11 mouse cellular contexts compared by ENCODE assay signal in genomic region chr1:40619093-40619492, GRCm38 (mm10). TPM values are rescaled to one million over a fixed set of nuclear protein-coding genes. Genes with fewer than 3 reads are reported as not detected.
DNase-seq lines count a peak whose midpoint lies in the region; ATAC-seq and TF ChIP-seq lines count a peak whose summit lies in the region.
"Had no signal": no experiment of that assay in that cellular context is flagged by ENCODE, and none has a peak within 500 bp of the region (broad histone marks: within the 10 kb centered on the region; RNA-seq: fewer than 3 reads in every experiment).

No protein-coding gene starts in this region.

- TF ChIP-seq CTCF in bone marrow, adult 2 months (IDR thresholded peaks at IDR 0.05; ENCODE audit: control insufficient read depth, insufficient read depth, low read length) = peak; percentile 23; the same call in 1 of the 2 replicates

- no peak overlapping the region for H3K4me3 ChIP-seq in midbrain, embryonic 14.5 days (replicated peaks; ENCODE audit: low read depth, low read length)
- no peak overlapping the region for H3K4me3 ChIP-seq in midbrain, embryonic 16.5 days (ENCODE audit: low read depth, low read length)
- H3K4me3 ChIP-seq in bone marrow, adult 2 months (replicated peaks; ENCODE audit: control insufficient read depth, low read depth, low read length) = no peak overlapping the region
- H3K4me3 ChIP-seq in limb, embryonic 10.5 days = no peak overlapping the region

- H3K4me2 ChIP-seq in midbrain, embryonic 14.5 days (ENCODE audit: low read length) = no peak overlapping the region
- H3K4me2 ChIP-seq in midbrain, embryonic 16.5 days (ENCODE audit: low read length) = no peak overlapping the region

- no peak overlapping the region for H3K9ac ChIP-seq in midbrain, embryonic 14.5 days (replicated peaks; ENCODE audit: low read length)
- no peak overlapping the region for H3K9ac ChIP-seq in midbrain, embryonic 16.5 days (ENCODE audit: low read depth, low read length)

- no peak for TF ChIP-seq POLR2A in bone marrow, adult 2 months (IDR thresholded peaks at IDR 0.05; ENCODE audit: borderline replicate concordance, control insufficient read depth, low read depth, low read length)

- peak; percentile 4 to 31 for DNase-seq in heart, adult 18-20 months
- DNase-seq in heart, adult 8-10 months (ENCODE audit: low spot score) = no peak
- DNase-seq in midbrain, embryonic 14.5 days = peak; percentile 25
- peak; percentile 36 to 44 for DNase-seq in kidney, postnatal 4 days
- DNase-seq in limb, embryonic 10.5 days (ENCODE audit: low spot score) = no peak
- no peak for DNase-seq in left cerebral cortex, postnatal 25 days (ENCODE audit: low spot score in 2 of 2)
- DNase-seq: adrenal gland, postnatal 36 days; gastrocnemius, postnatal 36 days had no signal

- WGBS in midbrain, embryonic 14.5 days = 77% methylated on average over 5 of the region's 5 CpGs
- WGBS in midbrain, embryonic 16.5 days = 72% methylated on average over 5 of the region's 5 CpGs
- WGBS in bone marrow, adult 2 months = 56% methylated on average over 5 of the region's 5 CpGs
- 85% methylated on average over 5 of the region's 5 CpGs for WGBS in limb, embryonic 10.5 days

- H3K27ac ChIP-seq in midbrain, embryonic 14.5 days (replicated peaks; ENCODE audit: low read depth, low read length) = no peak overlapping the region
- H3K27ac ChIP-seq in midbrain, embryonic 16.5 days (ENCODE audit: low read length) = no peak overlapping the region
- no peak overlapping the region for H3K27ac ChIP-seq in bone marrow, adult 2 months (ENCODE audit: control insufficient read depth, insufficient read depth, low read depth, low read length, poor library complexity)
- no peak overlapping the region for H3K27ac ChIP-seq in limb, embryonic 10.5 days

- no peaks in the 10 kb centered on the region for H3K36me3 ChIP-seq in midbrain, embryonic 14.5 days (ENCODE audit: control insufficient read depth, insufficient read depth, low read length)
- no peaks in the 10 kb centered on the region for H3K36me3 ChIP-seq in midbrain, embryonic 16.5 days (ENCODE audit: control insufficient read depth, insufficient read depth, low read length)
- H3K36me3 ChIP-seq in limb, embryonic 10.5 days = no peaks in the 10 kb centered on the region

- no peak for ATAC-seq in midbrain, embryonic 14.5 days (ENCODE audit: low FRiP score, low TSS enrichment)
- no peak for ATAC-seq in midbrain, embryonic 16.5 days

- H3K4me1 ChIP-seq in midbrain, embryonic 14.5 days (ENCODE audit: control insufficient read depth, insufficient read depth, low read length) = no peaks in the 10 kb centered on the region
- no peaks in the 10 kb centered on the region for H3K4me1 ChIP-seq in midbrain, embryonic 16.5 days (ENCODE audit: control insufficient read depth, insufficient read depth, low read length)
- no peaks in the 10 kb centered on the region for H3K4me1 ChIP-seq in bone marrow, adult 2 months (ENCODE audit: control insufficient read depth, insufficient read depth, low read length)
- H3K4me1 ChIP-seq in limb, embryonic 10.5 days = no peaks in the 10 kb centered on the region

- H3K27me3 ChIP-seq in midbrain, embryonic 14.5 days (ENCODE audit: control insufficient read depth, insufficient read depth, low read length) = no peaks in the 10 kb centered on the region
- H3K27me3 ChIP-seq in midbrain, embryonic 16.5 days (ENCODE audit: control insufficient read depth, insufficient read depth, low read depth, low read length) = no peaks in the 10 kb centered on the region
- no peaks in the 10 kb centered on the region for H3K27me3 ChIP-seq in limb, embryonic 10.5 days (ENCODE audit: low read depth, poor library complexity, severe bottlenecking)

- H3K9me3 ChIP-seq in midbrain, embryonic 14.5 days (ENCODE audit: control insufficient read depth, low read length) = no peaks in the 10 kb centered on the region
- H3K9me3 ChIP-seq in midbrain, embryonic 16.5 days (replicated peaks; ENCODE audit: control insufficient read depth, low read length, poor library complexity, severe bottlenecking) = no peaks in the 10 kb centered on the region; the same call in 1 of the 2 replicates
- H3K9me3 ChIP-seq in limb, embryonic 10.5 days (replicated peaks) = no peaks in the 10 kb centered on the region

- intact Hi-C loops in left cerebral cortex, postnatal 25 days (cut with DNase I) = no loop called here

RNA-seq across cellular contexts. Expression of gene Slc9a4, which starts 39.2 kb away (rescaled TPM):
- under 1 TPM in 1 of 2 experiments, not detected in 1; 0.21 TPM for total RNA-seq in heart, adult 18-20 months (2021)
- total RNA-seq in heart, adult 8-10 months (2022) = under 1 TPM; 0.06 to 0.54 (median 0.17) TPM
- not detected in 2 replicates for polyA plus RNA-seq in midbrain, embryonic 14.5 days (2014; fragmentation: Nextera tagmentation; extraction: Ambion mirVana)
- not detected in 2 replicates for polyA plus RNA-seq in midbrain, embryonic 16.5 days (2015; fragmentation: Nextera tagmentation; extraction: Ambion mirVana)
- not detected in 2 replicates for polyA plus RNA-seq in bone marrow, adult 2 months (2011; ENCODE audit: insufficient read depth, insufficient read length, low replicate concordance, missing spikeins)
- not detected in 2 replicates for polyA plus RNA-seq in limb, embryonic 10.5 days (2016; fragmentation: Nextera tagmentation; extraction: Ambion mirVana)
- total RNA-seq in left cerebral cortex, postnatal 25 days (2021) = 1 to 10 TPM in 1 of 2 experiments, under 1 TPM in 1; 0.89 to 1.1 TPM
- total RNA-seq: adrenal gland, postnatal 36 days; ES-E14 had no signal

Comparison
In these comparisons a context has a peak if more than half of its experiments do, and no peak if none do; other contexts are left out.
1. DNase-seq: peak in heart, adult 18-20 months (2 of 2), midbrain, embryonic 14.5 days (single experiment) and kidney, postnatal 4 days (2 of 2); none in heart, adult 8-10 months (single experiment), limb, embryonic 10.5 days (single experiment) and left cerebral cortex, postnatal 25 days (0 of 2).